Mouse (Mus musculus) neural tube, embryonic 12.5 days (tissue): ENCODE measurements at regions not wholly inside any gene's neighbourhood (a gene's known extent, or its start where the extent isn't known, plus 50 kb on each side); places are given as distances from the start of the nearest gene placed in this dataset.

ENCODE experiments used
- ATAC-seq: fragments of 200-750 bp; cut with Nextera tagmentation; 2 replicates; pipeline ENCODE4 v1.8.0; 2017; ENCODE audit warnings: low read depth, mild to moderate bottlenecking, moderate TSS enrichment, moderate library complexity; ENCODE audit not compliant: low FRiP score
- H3K27ac ChIP-seq: fragments of 300-500 bp; sonication (generic); 2 replicates; pipeline ENCODE4 v1.5.1; 2016
- H3K27me3 ChIP-seq: fragments of 300-500 bp; sonication (generic); replicated peaks from 2 replicates; pipeline ENCODE4 v1.6.1; 2016; ENCODE audit warnings: mild to moderate bottlenecking
- H3K36me3 ChIP-seq: fragments of 300-500 bp; sonication (generic); 2 replicates; pipeline ENCODE4 v1.6.1; 2016; ENCODE audit warnings: mild to moderate bottlenecking
- H3K4me1 ChIP-seq: fragments of 300-500 bp; sonication (generic); 2 replicates; pipeline ENCODE4 v1.6.1; 2016
- H3K4me2 ChIP-seq: fragments of 300-500 bp; sonication (generic); replicated peaks from 2 replicates; pipeline ENCODE4 v1.6.1; 2016; ENCODE audit warnings: mild to moderate bottlenecking
- H3K4me3 ChIP-seq: fragments of 300-500 bp; sonication (generic); 2 replicates; pipeline ENCODE4 v1.5.1; 2016
- H3K9ac ChIP-seq: fragments of 300-500 bp; sonication (generic); 2 replicates; pipeline ENCODE4 v1.6.1; 2016; ENCODE audit warnings: mild to moderate bottlenecking
- H3K9me3 ChIP-seq: fragments of 300-500 bp; sonication (generic); 2 replicates; pipeline ENCODE4 v1.6.1; 2016; ENCODE audit warnings: mild to moderate bottlenecking
- WGBS: fragments of 180-500 bp; shearing (Covaris S2); methylation state at CpG from one replicate; pipeline ENCODE4 v1.1.7; 2016; 5-methylcytosine and 5-hydroxymethylcytosine counted together

GRCm38 (mm10) chr6:100474326-100474725 lies 187.0 kb upstream of the Rybp start:
- Histone ChIP-seq H3K9me3 (0 out of 2 replicates have a peak, but pooled peaks cover 7% of the 10 kb centered on the region), H3K4me3 (no peak overlapping the region), H3K4me1 (no peaks in the 10 kb centered on the region), H3K4me2 (no peak overlapping the region), H3K27ac (no peak overlapping the region), H3K36me3 (no peaks in the 10 kb centered on the region), H3K9ac (no peak overlapping the region), H3K27me3 (no peaks in the 10 kb centered on the region)
- WGBS: 74% methylated on average over 9 of the region's 9 CpGs
- ATAC-seq: no peak

- Histone ChIP-seq H3K27ac (no peak overlapping the region), H3K4me1 (no peaks in the 10 kb centered on the region), H3K9me3 (0 out of 2 replicates have a peak, but pooled peaks cover 7% of the 10 kb centered on the region), H3K4me3 (no peak overlapping the region), H3K27me3 (no peaks in the 10 kb centered on the region), H3K9ac (no peak overlapping the region), H3K4me2 (no peak overlapping the region), H3K36me3 (no peaks in the 10 kb centered on the region)
- 91% methylated on average over 2 of the region's 2 CpGs for WGBS
- no peak for ATAC-seq
These were observed 182.8 kb upstream of the Rybp start for GRCm38 (mm10) chr6:100470071-100470470.

- no peak overlapping the region for H3K27ac ChIP-seq
- no peak overlapping the region for H3K4me3 ChIP-seq
- WGBS: 89% methylated on average over 2 of the region's 2 CpGs
- no peak for ATAC-seq
- no peaks in the 10 kb centered on the region for H3K36me3 ChIP-seq
- peaks cover 22% of the 10 kb centered on the region for H3K9me3 ChIP-seq
- no peaks in the 10 kb centered on the region for H3K27me3 ChIP-seq
- no peaks in the 10 kb centered on the region for H3K4me1 ChIP-seq
- H3K4me2 ChIP-seq: no peak overlapping the region
- no peak overlapping the region for H3K9ac ChIP-seq
These were observed 175.5 kb upstream of the Rybp start for GRCm38 (mm10) chr6:100462757-100463156.

- no peak overlapping the region for H3K4me2 ChIP-seq
- 87% methylated on average over 3 of the region's 3 CpGs for WGBS
- no peak overlapping the region for H3K4me3 ChIP-seq
- no peak overlapping the region for H3K9ac ChIP-seq
- peaks cover 11% of the 10 kb centered on the region; the same call in 1 of the 2 replicates for H3K9me3 ChIP-seq
- no peaks in the 10 kb centered on the region for H3K27me3 ChIP-seq
- 0 out of 2 replicates have a peak, but pooled peaks cover 5% of the 10 kb centered on the region for H3K4me1 ChIP-seq
- no peak for ATAC-seq
- no peak overlapping the region for H3K27ac ChIP-seq
- no peaks in the 10 kb centered on the region for H3K36me3 ChIP-seq
These were observed 166.1 kb upstream of the Rybp start for GRCm38 (mm10) chr6:100453401-100453800.

GRCm38 (mm10) chr6:100452097-100453002 lies 165.1 kb upstream of the Rybp start:
- Histone ChIP-seq H3K27ac (no peak overlapping the region), H3K9me3 (0 out of 2 replicates have a peak, but pooled peaks cover 8% of the 10 kb centered on the region), H3K4me1 (0 out of 2 replicates have a peak, but pooled peaks cover 9% of the 10 kb centered on the region), H3K27me3 (no peaks in the 10 kb centered on the region), H3K9ac (no peak overlapping the region), H3K4me3 (no peak overlapping the region), H3K36me3 (no peaks in the 10 kb centered on the region), H3K4me2 (no peak overlapping the region)
- 48% methylated on average over 9 of the region's 9 CpGs for WGBS
- no peak for ATAC-seq

- no peak overlapping the region for H3K27ac ChIP-seq
- no peak overlapping the region for H3K4me2 ChIP-seq
- H3K9ac ChIP-seq: no peak overlapping the region
- 0 out of 2 replicates have a peak, but pooled peaks cover 10% of the 10 kb centered on the region for H3K4me1 ChIP-seq
- ATAC-seq: no peak
- 0 out of 2 replicates have a peak, but pooled peaks cover 8% of the 10 kb centered on the region for H3K9me3 ChIP-seq
- H3K27me3 ChIP-seq: no peaks in the 10 kb centered on the region
- no peak overlapping the region for H3K4me3 ChIP-seq
- no peaks in the 10 kb centered on the region for H3K36me3 ChIP-seq
- WGBS: 96% methylated on average over 6 of the region's 6 CpGs
These were observed 162.8 kb upstream of the Rybp start for GRCm38 (mm10) chr6:100450108-100450507.

GRCm38 (mm10) chr6:100449087-100449486 lies 161.8 kb upstream of the Rybp start:
- no peak for ATAC-seq
- Histone ChIP-seq H3K9ac (no peak overlapping the region), H3K27me3 (no peaks in the 10 kb centered on the region), H3K4me2 (no peak overlapping the region), H3K4me1 (0 out of 2 replicates have a peak, but pooled peaks cover 10% of the 10 kb centered on the region), H3K27ac (no peak overlapping the region), H3K36me3 (no peaks in the 10 kb centered on the region), H3K9me3 (0 out of 2 replicates have a peak, but pooled peaks cover 8% of the 10 kb centered on the region), H3K4me3 (no peak overlapping the region)
- WGBS: 96% methylated on average over 4 of the region's 4 CpGs

- Histone ChIP-seq H3K4me3 (no peak overlapping the region), H3K27me3 (no peaks in the 10 kb centered on the region), H3K9ac (no peak overlapping the region), H3K9me3 (0 out of 2 replicates have a peak, but pooled peaks cover 8% of the 10 kb centered on the region), H3K4me2 (no peak overlapping the region), H3K36me3 (no peaks in the 10 kb centered on the region), H3K27ac (no peak overlapping the region), H3K4me1 (0 out of 2 replicates have a peak, but pooled peaks cover 10% of the 10 kb centered on the region)
- ATAC-seq: no peak
- WGBS: 18% methylated on average over 1 of the region's 1 CpGs
These were observed 159.9 kb upstream of the Rybp start for GRCm38 (mm10) chr6:100447211-100447610.

GRCm38 (mm10) chr6:100446804-100447203 lies 159.5 kb upstream of the Rybp start:
- H3K27me3 ChIP-seq: no peaks in the 10 kb centered on the region
- H3K4me3 ChIP-seq: no peak overlapping the region
- 79% methylated on average over 4 of the region's 4 CpGs for WGBS
- no peak overlapping the region for H3K4me2 ChIP-seq
- no peaks in the 10 kb centered on the region for H3K36me3 ChIP-seq
- H3K27ac ChIP-seq: no peak overlapping the region
- no peak for ATAC-seq
- H3K9me3 ChIP-seq: 0 out of 2 replicates have a peak, but pooled peaks cover 8% of the 10 kb centered on the region
- H3K9ac ChIP-seq: no peak overlapping the region
- 0 out of 2 replicates have a peak, but pooled peaks cover 6% of the 10 kb centered on the region for H3K4me1 ChIP-seq

GRCm38 (mm10) chr6:100439071-100439737 lies 151.9 kb upstream of the Rybp start:
- Histone ChIP-seq H3K36me3 (no peaks in the 10 kb centered on the region), H3K4me2 (peak overlapping the region; percentile 54), H3K4me1 (peaks cover 9% of the 10 kb centered on the region; the same call in 1 of the 2 replicates), H3K27me3 (peaks cover 17% of the 10 kb centered on the region; the same call in 1 of the 2 replicates), H3K9me3 (no peaks in the 10 kb centered on the region), H3K9ac (no peak overlapping the region), H3K27ac (no peak overlapping the region), H3K4me3 (no peak overlapping the region; the same call in 1 of the 2 replicates)
- no peak for ATAC-seq
- WGBS: 11% methylated on average over 8 of the region's 8 CpGs

- peak; percentile 28; the same call in 1 of the 2 replicates for ATAC-seq
- Histone ChIP-seq H3K4me3 (no peak overlapping the region; the same call in 1 of the 2 replicates), H3K27me3 (peaks cover 17% of the 10 kb centered on the region; the same call in 1 of the 2 replicates), H3K4me1 (peaks cover 11% of the 10 kb centered on the region; the same call in 1 of the 2 replicates), H3K9me3 (no peaks in the 10 kb centered on the region), H3K27ac (no peak overlapping the region), H3K4me2 (peak overlapping the region; percentile 54), H3K36me3 (no peaks in the 10 kb centered on the region), H3K9ac (no peak overlapping the region)
- WGBS: 1% methylated on average over 13 of the region's 13 CpGs
These were observed 151.3 kb upstream of the Rybp start for GRCm38 (mm10) chr6:100438511-100438991.

GRCm38 (mm10) chr6:100437980-100438379 lies 150.7 kb upstream of the Rybp start:
- Histone ChIP-seq H3K36me3 (no peaks in the 10 kb centered on the region), H3K27ac (no peak overlapping the region), H3K27me3 (peaks cover 17% of the 10 kb centered on the region; the same call in 1 of the 2 replicates), H3K9me3 (no peaks in the 10 kb centered on the region), H3K4me1 (peaks cover 17% of the 10 kb centered on the region), H3K4me3 (no peak overlapping the region), H3K9ac (no peak overlapping the region), H3K4me2 (peak overlapping the region; percentile 54)
- no peak for ATAC-seq
- WGBS: 56% methylated on average over 5 of the region's 5 CpGs
